Mouse (Mus musculus): ENCODE measurements at regions not wholly inside any gene's neighbourhood (a gene's known extent, or its start where the extent isn't known, plus 50 kb on each side); places are given as distances from the start of the nearest gene placed in this dataset.

GRCm38 (mm10) chr3:66544139-66544933 lies 247.7 kb upstream of the Veph1 start:
- no peak for TF ChIP-seq GATA1 (IDR thresholded peaks at IDR 0.05; ENCODE audit: borderline replicate concordance, low read length)
- TF ChIP-seq FLI1 (IDR thresholded peaks at IDR 0.05; ENCODE audit: low read length) = no peak

All from megakaryocyte, embryonic 14.5 days (primary cell).